Mouse (Mus musculus): ENCODE results near the gene Tln1. TPM values are rescaled to one million over a fixed set of nuclear protein-coding genes. Genes with fewer than 3 reads are reported as not detected.
"Not testable (repeated sequence)": the region's sequence is repeated elsewhere in the genome, so short reads cannot be mapped to it uniquely, and the experiment has no call there.

The Tln1 gene
- polyA plus RNA-seq, 1 experiment from 2014 or later = 53.2 TPM

DNA sequence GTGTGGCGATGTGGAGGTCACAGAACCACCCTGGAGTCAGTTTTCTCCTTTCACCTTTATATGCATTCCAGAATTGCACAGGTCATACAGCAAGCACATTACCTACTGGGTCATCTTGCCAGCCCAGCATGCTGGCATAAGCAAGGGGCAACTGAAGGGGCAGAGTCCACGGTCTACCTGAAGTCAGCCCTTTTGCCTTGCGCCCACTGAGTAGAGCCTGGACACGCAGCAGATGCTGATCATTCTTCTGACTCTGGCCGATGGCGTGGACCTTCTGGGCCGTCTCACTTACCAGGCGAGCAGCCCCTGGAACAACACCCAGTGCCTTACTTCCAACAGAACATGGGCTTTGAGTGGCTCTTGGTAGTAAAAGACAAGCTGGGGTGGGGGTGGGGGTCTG lies 65.1 kb downstream of the Tln1 start:
- Histone ChIP-seq H3K9ac (replicated peaks) (no peak overlapping the region), H3K36me3 (no peaks in the 10 kb centered on the region), H3K27me3 (no peaks in the 10 kb centered on the region), H3K4me1 (peaks cover 44% of the 10 kb centered on the region), H3K27ac (replicated peaks) (no peak overlapping the region), H3K4me2 (replicated peaks) (no peak overlapping the region), H3K4me3 (no peak overlapping the region), H3K9me3 (no peaks in the 10 kb centered on the region)
- ATAC-seq (replicated peaks) = no peak
- WGBS = 92% methylated on average over 8 of the region's 8 CpGs

DNA sequence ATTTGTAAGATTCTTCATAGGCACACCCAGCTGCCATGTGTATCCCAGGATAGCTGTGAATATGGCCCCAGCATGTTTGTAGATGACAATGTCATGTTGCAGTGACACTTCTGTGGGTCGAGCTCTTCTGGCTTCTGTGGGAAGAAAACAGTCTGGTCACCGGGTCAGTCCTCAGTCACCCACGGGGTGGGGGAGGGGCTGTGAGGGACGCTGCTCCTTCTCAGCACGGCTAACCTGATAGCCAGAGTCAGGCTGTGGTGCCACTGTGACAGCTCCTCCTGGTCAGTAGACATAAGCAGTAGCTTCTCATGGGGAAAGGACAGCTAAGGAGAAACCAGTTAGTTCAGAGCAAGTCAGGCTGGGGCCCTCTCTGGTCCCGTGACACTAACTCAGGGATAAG lies 65.9 kb downstream of the Tln1 start:
- Histone ChIP-seq H3K4me1 (peaks cover 44% of the 10 kb centered on the region), H3K4me2 (replicated peaks) (no peak overlapping the region), H3K36me3 (no peaks in the 10 kb centered on the region), H3K9me3 (no peaks in the 10 kb centered on the region), H3K4me3 (no peak overlapping the region), H3K9ac (replicated peaks) (no peak overlapping the region), H3K27me3 (no peaks in the 10 kb centered on the region), H3K27ac (replicated peaks) (no peak overlapping the region)
- 44% methylated on average over 6 of the region's 6 CpGs for WGBS
- no peak for ATAC-seq (replicated peaks)

DNA sequence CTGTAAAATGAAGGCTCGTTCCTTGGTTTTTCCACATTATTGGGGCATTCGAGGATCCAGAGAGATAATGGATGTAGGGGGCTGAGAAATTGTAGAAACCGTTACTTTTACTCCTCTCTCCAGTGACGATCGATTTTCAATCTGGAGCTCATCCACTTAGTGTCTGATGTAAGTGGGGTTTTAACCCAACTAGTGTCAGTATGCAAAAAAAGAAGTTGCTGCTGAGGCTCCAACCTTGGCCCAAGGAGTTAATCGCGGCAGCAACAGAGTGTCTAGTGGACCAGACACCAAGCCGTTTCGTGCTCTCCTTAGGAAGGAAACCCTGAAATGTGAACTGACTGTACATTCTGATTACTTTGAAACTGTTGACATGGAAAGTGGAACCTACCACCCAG lies 68.6 kb downstream of the Tln1 start:
- Histone ChIP-seq H3K4me1 (peaks cover 33% of the 10 kb centered on the region), H3K27me3 (no peaks in the 10 kb centered on the region), H3K36me3 (no peaks in the 10 kb centered on the region), H3K4me2 (replicated peaks) (peak overlapping the region; percentile 55), H3K27ac (replicated peaks) (peak overlapping the region; percentile 95), H3K9ac (replicated peaks) (peak overlapping the region; percentile 77), H3K4me3 (peak overlapping the region; percentile 84), H3K9me3 (no peaks in the 10 kb centered on the region)
- 3% methylated on average over 9 of the region's 9 CpGs for WGBS
- ATAC-seq (replicated peaks) = no peak

GRCm38 (mm10) chr4:43493186-43493845 lies 69.2 kb downstream of the Tln1 start:
- Histone ChIP-seq H3K4me2 (replicated peaks) (peak overlapping the region; percentile 55), H3K4me1 (peaks cover 28% of the 10 kb centered on the region), H3K27me3 (no peaks in the 10 kb centered on the region), H3K27ac (replicated peaks) (peak overlapping the region; percentile 95), H3K9ac (replicated peaks) (peak overlapping the region; percentile 77), H3K9me3 (no peaks in the 10 kb centered on the region), H3K4me3 (peak overlapping the region; percentile 84), H3K36me3 (no peaks in the 10 kb centered on the region)
- under 1% methylated on average over 47 of the region's 47 CpGs for WGBS
- ATAC-seq (replicated peaks) = peak; percentile 92

- peak; percentile 98 for ATAC-seq (replicated peaks)
- H3K9me3 ChIP-seq = no peaks in the 10 kb centered on the region
- peak within 1 kb of the TSS; percentile 55 for H3K4me2 ChIP-seq (replicated peaks)
- H3K27me3 ChIP-seq = no peaks in the 10 kb centered on the region
- no peaks in the 10 kb centered on the region for H3K36me3 ChIP-seq
- H3K4me3 ChIP-seq = peak within 1 kb of the TSS; percentile 84
- peak within 1 kb of the TSS; percentile 77 for H3K9ac ChIP-seq (replicated peaks)
- H3K4me1 ChIP-seq = peaks cover 23% of the 10 kb centered on the region
- WGBS = under 1% methylated on average over 25 of the region's 25 CpGs
- peak within 1 kb of the TSS; percentile 95 for H3K27ac ChIP-seq (replicated peaks)
Measured at GRCm38 (mm10) chr4:43492821-43493185, 69.7 kb downstream of the Tln1 start, which contains the start of gene Ccdc107. Ccdc107 (plus strand) TSS chr4:43492900.

- Histone ChIP-seq H3K4me1 (peaks cover 19% of the 10 kb centered on the region), H3K27ac (replicated peaks) (peak overlapping the region; percentile 95), H3K9ac (replicated peaks) (no peak overlapping the region), H3K9me3 (no peaks in the 10 kb centered on the region), H3K27me3 (no peaks in the 10 kb centered on the region), H3K4me3 (peak overlapping the region; percentile 84), H3K4me2 (replicated peaks) (peak overlapping the region; percentile 55), H3K36me3 (no peaks in the 10 kb centered on the region)
- no peak for ATAC-seq (replicated peaks)
- WGBS = 34% methylated on average over 12 of the region's 12 CpGs
Measured at GRCm38 (mm10) chr4:43492101-43492820, 70.2 kb downstream of the Tln1 start.

- Histone ChIP-seq H3K27ac (replicated peaks) (no peak overlapping the region), H3K4me1 (peaks cover 17% of the 10 kb centered on the region), H3K9ac (replicated peaks) (no peak overlapping the region), H3K4me3 (no peak overlapping the region), H3K36me3 (no peaks in the 10 kb centered on the region), H3K9me3 (no peaks in the 10 kb centered on the region), H3K4me2 (replicated peaks) (no peak overlapping the region), H3K27me3 (no peaks in the 10 kb centered on the region)
- ATAC-seq (replicated peaks) = no peak
- 89% methylated on average over 5 of the region's 5 CpGs for WGBS
Measured at GRCm38 (mm10) chr4:43490801-43491200, 71.7 kb downstream of the Tln1 start.

DNA sequence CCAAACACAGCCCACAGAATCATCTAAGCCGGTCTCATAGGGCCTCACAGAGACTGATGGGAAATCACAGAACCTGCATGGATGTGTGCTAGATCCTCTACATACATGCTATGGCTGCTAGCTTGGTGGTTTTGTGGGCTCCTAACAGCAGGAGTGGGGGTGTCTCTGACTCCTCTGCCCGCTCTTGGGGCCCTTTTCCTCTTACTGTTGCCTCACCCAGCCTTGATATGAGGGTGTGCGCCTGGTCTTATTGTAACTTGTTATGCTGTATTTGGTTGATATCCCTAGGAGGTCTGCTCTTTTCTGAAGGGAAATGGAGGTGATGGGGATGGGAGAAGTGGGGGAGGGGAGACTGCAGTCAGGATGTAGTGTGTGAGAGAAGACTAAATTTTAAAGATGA lies 72.9 kb downstream of the Tln1 start:
- H3K4me3 ChIP-seq = no peak overlapping the region
- no peak overlapping the region for H3K27ac ChIP-seq (replicated peaks)
- no peaks in the 10 kb centered on the region for H3K27me3 ChIP-seq
- ATAC-seq (replicated peaks) = no peak
- no peak overlapping the region for H3K4me2 ChIP-seq (replicated peaks)
- no peak overlapping the region for H3K9ac ChIP-seq (replicated peaks)
- H3K4me1 ChIP-seq = peaks cover 9% of the 10 kb centered on the region
- 94% methylated on average over 3 of the region's 3 CpGs for WGBS
- H3K36me3 ChIP-seq = no peaks in the 10 kb centered on the region
- H3K9me3 ChIP-seq = no peaks in the 10 kb centered on the region

DNA sequence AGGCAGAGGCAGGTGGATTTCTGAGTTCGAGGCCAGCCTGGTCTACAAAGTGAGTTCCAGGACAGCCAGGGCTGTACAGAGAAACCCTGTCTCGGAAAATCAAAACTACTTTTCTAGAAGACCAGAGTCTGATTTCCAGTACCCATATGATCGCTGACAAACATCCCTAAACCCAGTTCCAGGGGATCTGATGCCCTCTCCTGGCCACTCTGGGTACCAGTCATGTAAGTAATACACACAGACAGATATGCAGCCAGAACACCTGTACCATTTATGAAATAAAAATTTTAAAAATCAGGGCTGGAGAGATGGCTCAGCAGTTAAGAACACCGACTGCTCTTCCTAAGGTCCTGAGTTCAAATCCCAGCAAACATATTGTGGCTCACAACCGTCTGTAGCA lies 76.8 kb downstream of the Tln1 start:
- H3K9ac ChIP-seq (replicated peaks); H3K9me3 ChIP-seq; H3K27ac ChIP-seq (replicated peaks); H3K4me2 ChIP-seq (replicated peaks); ATAC-seq (replicated peaks); H3K4me3 ChIP-seq; H3K36me3 ChIP-seq; H3K27me3 ChIP-seq; H3K4me1 ChIP-seq: not testable (repeated sequence)
- WGBS = 88% methylated on average over 5 of the region's 5 CpGs

DNA sequence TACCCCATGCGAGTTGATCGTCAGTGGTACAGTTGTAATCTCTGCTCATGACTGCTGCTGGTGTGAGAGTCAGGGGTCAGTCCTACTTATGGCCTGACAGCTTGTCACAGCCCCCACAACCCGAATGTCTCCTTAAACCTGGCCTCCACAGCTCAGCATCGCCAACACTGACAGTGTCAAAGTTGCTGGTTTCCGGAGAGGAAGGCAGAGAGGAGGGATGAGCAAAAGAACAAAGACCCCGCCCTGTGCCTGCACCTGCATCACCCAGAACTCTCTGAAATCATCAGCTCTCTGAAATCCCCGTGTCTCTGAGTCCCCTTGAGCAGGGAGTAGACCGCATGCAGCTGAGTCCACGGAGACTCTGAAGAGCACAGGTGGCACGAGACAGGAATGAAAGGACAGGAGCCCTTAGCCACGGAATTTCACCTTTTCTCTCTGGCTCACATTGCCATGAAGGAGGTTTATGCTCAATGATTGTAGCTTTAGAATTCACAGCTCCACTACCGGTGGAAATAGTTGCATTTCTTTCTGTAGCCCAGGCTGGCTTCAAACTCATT lies 78.9 kb downstream of the Tln1 start, which contains the start of gene Sit1:
Gene Sit1, minus strand, starts transcription at position 200 of the 557 bp plus-strand sequence.
- H3K9ac ChIP-seq (replicated peaks) = no peak within 1 kb of the TSS
- H3K4me3 ChIP-seq = no peak within 1 kb of the TSS
- 63% methylated on average over 12 of the region's 12 CpGs for WGBS
- no peaks in the 10 kb centered on the region for H3K9me3 ChIP-seq
- no peak within 1 kb of the TSS for H3K4me2 ChIP-seq (replicated peaks)
- no peaks in the 10 kb centered on the region for H3K4me1 ChIP-seq
- no peak for ATAC-seq (replicated peaks)
- H3K27ac ChIP-seq (replicated peaks) = no peak within 1 kb of the TSS
- no peaks in the 10 kb centered on the region for H3K36me3 ChIP-seq
- no peaks in the 10 kb centered on the region for H3K27me3 ChIP-seq

DNA sequence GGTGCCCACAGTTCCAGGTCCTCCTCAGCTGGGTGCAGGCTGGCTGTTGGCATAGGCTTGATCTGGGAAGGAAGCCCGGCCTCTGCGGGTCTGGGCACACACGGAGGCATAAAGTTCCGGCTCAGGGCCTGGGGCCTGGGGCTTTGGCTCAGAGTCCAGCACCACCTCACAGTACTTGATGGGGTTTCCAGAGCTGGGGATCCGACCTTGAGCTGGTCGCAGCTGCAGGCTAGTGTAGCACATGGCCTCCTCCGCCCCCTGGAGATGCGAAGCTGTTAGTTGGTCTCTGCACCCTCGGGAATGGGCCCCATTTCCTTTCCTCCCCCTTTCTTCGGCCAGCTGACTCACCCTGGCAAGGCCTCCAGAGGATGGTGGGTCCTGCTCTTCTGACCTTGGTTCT lies 79.9 kb downstream of the Tln1 start:
- Histone ChIP-seq H3K27ac (replicated peaks) (no peak overlapping the region), H3K9me3 (no peaks in the 10 kb centered on the region), H3K4me1 (peaks cover 4% of the 10 kb centered on the region; the same call in 1 of the 2 replicates), H3K36me3 (no peaks in the 10 kb centered on the region), H3K4me3 (no peak overlapping the region), H3K4me2 (replicated peaks) (no peak overlapping the region), H3K9ac (replicated peaks) (no peak overlapping the region), H3K27me3 (no peaks in the 10 kb centered on the region)
- 77% methylated on average over 10 of the region's 10 CpGs for WGBS
- no peak for ATAC-seq (replicated peaks)

DNA sequence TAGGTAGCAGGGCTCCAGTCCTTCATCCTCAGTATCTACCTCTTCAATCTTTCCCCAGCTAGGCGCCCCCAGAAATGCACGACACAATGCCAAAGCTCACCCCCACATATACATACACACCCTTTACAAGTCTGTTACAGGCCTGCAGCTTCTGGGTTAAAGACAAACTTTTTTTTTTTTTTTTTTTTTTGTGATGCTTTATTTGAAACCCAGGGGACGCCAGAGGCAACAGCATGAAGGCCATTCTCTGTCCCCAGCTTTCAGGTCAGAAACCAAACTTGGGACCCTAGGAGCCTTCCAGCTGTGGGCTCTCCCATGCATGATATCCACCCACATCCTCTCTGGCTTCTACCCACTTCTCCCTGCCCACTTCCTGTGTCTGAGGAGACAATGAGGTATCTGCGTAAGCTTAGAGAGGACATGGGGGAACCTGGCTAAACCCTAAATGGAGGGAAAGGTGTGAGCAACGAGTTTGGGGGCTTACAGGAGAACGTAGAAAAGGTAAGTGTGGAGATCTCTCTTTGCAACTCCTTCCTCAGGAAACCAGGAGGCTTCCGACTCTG lies 80.5 kb downstream of the Tln1 start:
- no peak for ATAC-seq (replicated peaks)
- H3K4me2 ChIP-seq (replicated peaks) = no peak overlapping the region
- H3K27me3 ChIP-seq = no peaks in the 10 kb centered on the region
- peaks cover 4% of the 10 kb centered on the region; the same call in 1 of the 2 replicates for H3K4me1 ChIP-seq
- no peaks in the 10 kb centered on the region for H3K36me3 ChIP-seq
- no peak overlapping the region for H3K4me3 ChIP-seq
- no peak overlapping the region for H3K9ac ChIP-seq (replicated peaks)
- 66% methylated on average over 7 of the region's 7 CpGs for WGBS
- H3K9me3 ChIP-seq = no peaks in the 10 kb centered on the region
- no peak overlapping the region for H3K27ac ChIP-seq (replicated peaks)

Data from forebrain, embryonic 15.5 days (tissue).